Mouse (Mus musculus): ENCODE measurements around the gene Slc37a1.

- TF ChIP-seq POLR2A (IDR thresholded peaks at IDR 0.05; ENCODE audit: extremely low read depth, insufficient read depth, low read length) (no peak), CTCF (IDR thresholded peaks at IDR 0.05; ENCODE audit: extremely low read depth, insufficient read depth, low read length) (no peak)
Measured at GRCm38 (mm10) chr17:31351984-31352383, 65.4 kb downstream of the Slc37a1 start.

Data from cortical plate, adult 2 months (tissue).